Mouse (Mus musculus) E14TG2a.4 (cell line): ENCODE data around the gene Amh.
A peak's percentile ranks its signal among the peaks of the same experiment; 100 is the strongest.

Experiments used
- H3K27me3 ChIP-seq: 2 replicates; pipeline ENCODE4 v1.6.1; 2014; ENCODE audit warnings: low read length, control low read depth; ENCODE audit not compliant: insufficient read depth
- H3K36me3 ChIP-seq: 2 replicates; pipeline ENCODE4 v1.6.1; 2014; ENCODE audit warnings: low read length, control low read depth; ENCODE audit not compliant: insufficient read depth
- H3K4me1 ChIP-seq: replicated peaks from 2 replicates; pipeline ENCODE4 v1.6.1; 2014; ENCODE audit warnings: low read depth, low read length, control low read depth
- H3K4me3 ChIP-seq: replicated peaks from 2 replicates; pipeline ENCODE4 v1.5.1; 2014; ENCODE audit warnings: mild to moderate bottlenecking, low read length
- H3K9me3 ChIP-seq: 2 replicates; pipeline ENCODE4 v1.6.1; 2014; ENCODE audit warnings: low read length, control low read depth
- CTCF ChIP-seq: conservative IDR thresholded peaks from 2 replicates; pipeline ENCODE4 v1.5.1; 2014; ENCODE audit warnings: low read length
- NANOG ChIP-seq: IDR thresholded peaks from 2 replicates; pipeline ENCODE4 v1.6.1; 2014; ENCODE audit warnings: borderline replicate concordance, low read length, mixed read lengths
- POU5F1 ChIP-seq: IDR thresholded peaks from 2 replicates; pipeline ENCODE4 v1.6.1; 2014; ENCODE audit warnings: low read length, borderline replicate concordance

The Amh gene

GRCm38 (mm10) chr10:80837827-80838226 lies 32.8 kb downstream of the Amh start:
- TF ChIP-seq NANOG: no peak
- no peak for TF ChIP-seq CTCF
- TF ChIP-seq POU5F1: no peak
- Histone ChIP-seq H3K4me3 (no peak overlapping the region), H3K9me3 (no peaks in the 10 kb centered on the region), H3K36me3 (no peaks in the 10 kb centered on the region), H3K4me1 (peaks cover 77% of the 10 kb centered on the region), H3K27me3 (peaks cover 91% of the 10 kb centered on the region)

DNA sequence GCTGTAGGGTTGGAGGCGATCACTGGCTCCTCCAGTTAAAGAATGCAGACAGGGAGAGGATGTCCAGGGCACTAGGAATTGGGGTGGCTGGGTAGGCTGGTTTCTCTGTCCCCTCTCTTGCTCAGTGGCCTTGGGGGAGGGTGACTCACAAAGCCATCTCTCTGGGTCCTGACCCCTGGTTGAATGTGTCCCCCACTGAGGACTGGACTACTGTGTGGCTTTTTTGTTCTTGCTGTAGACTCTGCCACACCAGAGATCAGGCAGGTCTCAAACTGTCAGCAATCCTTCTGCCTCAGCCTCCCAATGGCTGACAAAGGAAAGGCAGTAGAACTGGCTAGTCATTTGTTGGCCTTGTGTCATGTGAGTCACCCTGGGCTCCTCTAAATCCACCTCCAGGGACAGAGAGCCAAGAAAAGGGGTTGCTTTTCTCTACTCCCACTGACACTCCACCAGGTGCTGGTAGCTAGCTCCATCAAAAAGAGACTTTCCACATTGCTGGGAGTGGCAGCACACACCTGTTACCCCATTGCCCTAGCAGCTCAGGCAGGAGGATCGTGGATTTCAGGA lies 33.4 kb downstream of the Amh start:
- peaks cover 83% of the 10 kb centered on the region for H3K4me1 ChIP-seq
- peaks cover 91% of the 10 kb centered on the region for H3K27me3 ChIP-seq
- no peak for TF ChIP-seq CTCF
- no peak for TF ChIP-seq NANOG
- no peak for TF ChIP-seq POU5F1
- no peak overlapping the region for H3K4me3 ChIP-seq
- no peaks in the 10 kb centered on the region for H3K9me3 ChIP-seq
- no peaks in the 10 kb centered on the region for H3K36me3 ChIP-seq

GRCm38 (mm10) chr10:80839848-80840247 lies 34.8 kb downstream of the Amh start:
- Histone ChIP-seq H3K27me3 (peaks cover 90% of the 10 kb centered on the region), H3K4me1 (peaks cover 88% of the 10 kb centered on the region), H3K36me3 (no peaks in the 10 kb centered on the region), H3K9me3 (no peaks in the 10 kb centered on the region), H3K4me3 (no peak overlapping the region)
- TF ChIP-seq CTCF (no peak), NANOG (no peak), POU5F1 (no peak)

- H3K27me3 ChIP-seq: peaks cover 89% of the 10 kb centered on the region
- TF ChIP-seq POU5F1: no peak
- TF ChIP-seq NANOG: no peak
- no peak overlapping the region for H3K4me3 ChIP-seq
- no peaks in the 10 kb centered on the region for H3K36me3 ChIP-seq
- peaks cover 78% of the 10 kb centered on the region for H3K4me1 ChIP-seq
- no peaks in the 10 kb centered on the region for H3K9me3 ChIP-seq
Observed at GRCm38 (mm10) chr10:80841685-80842084, 36.6 kb downstream of the Amh start.

DNA sequence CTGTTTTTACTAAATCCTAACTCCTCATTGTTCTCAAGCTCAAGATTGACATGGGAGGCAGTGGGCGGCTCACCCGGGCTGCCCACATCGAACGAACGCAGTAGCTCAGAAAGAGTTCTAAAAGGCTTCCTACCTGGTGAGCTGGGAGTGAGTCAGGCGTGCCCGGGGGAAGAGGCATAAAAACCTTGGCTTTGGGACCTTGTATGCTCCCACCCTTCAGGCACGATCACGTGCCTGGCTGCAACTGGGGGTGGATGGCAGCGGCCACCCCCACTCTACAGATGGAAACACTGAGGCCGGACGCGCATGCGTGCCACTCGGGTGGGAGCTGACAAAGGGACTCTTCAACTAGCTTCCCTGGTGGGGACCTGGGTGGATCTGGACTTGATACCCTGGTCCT lies 37.3 kb downstream of the Amh start:
- peaks cover 84% of the 10 kb centered on the region for H3K27me3 ChIP-seq
- no peaks in the 10 kb centered on the region for H3K36me3 ChIP-seq
- H3K4me1 ChIP-seq: peaks cover 72% of the 10 kb centered on the region
- H3K9me3 ChIP-seq: no peaks in the 10 kb centered on the region
- TF ChIP-seq POU5F1 (no peak), CTCF (no peak), NANOG (no peak)
- H3K4me3 ChIP-seq: no peak overlapping the region

DNA sequence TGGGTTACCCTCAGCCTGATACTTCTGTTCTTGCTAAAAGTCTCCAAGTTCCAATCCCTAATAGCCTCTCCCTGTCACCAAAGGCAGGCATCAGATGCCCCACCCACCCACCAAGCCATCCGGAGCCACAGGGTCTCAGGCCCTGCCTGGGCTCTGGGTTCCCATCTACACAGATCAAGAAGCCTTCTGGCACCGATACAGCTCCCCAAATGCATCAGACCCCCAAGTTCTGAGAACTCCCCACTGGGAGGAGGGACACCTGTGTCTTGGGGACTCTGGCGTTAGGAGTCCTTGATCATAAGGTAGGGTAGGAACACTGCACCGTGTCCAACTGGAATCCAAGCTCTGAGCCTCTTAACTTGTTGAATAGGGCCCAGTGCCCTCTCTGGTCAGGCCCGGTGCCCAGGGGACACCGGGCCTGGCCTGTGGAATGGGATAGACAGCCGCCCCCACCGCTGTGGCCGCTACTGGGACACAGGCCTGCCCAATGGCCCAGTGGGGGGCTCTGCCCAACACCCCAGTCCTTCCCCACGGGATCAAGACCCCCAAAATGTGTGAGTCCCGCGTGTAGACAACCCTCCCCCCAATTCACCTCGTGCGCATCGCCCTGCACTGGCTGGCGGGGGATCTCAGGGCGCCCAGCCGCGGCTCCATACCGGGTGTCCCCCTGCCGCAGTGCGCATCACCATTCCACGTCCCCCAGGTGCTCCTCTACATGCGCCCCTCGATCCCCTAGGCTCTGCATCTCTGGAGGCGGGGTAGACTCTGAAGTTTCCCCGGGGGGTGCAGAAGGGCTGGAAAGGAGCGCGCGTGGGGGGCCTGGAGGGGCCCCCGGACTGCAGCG lies 38.3 kb downstream of the Amh start:
- TF ChIP-seq CTCF (no peak), NANOG (no peak), POU5F1 (no peak)
- Histone ChIP-seq H3K4me1 (peaks cover 67% of the 10 kb centered on the region), H3K36me3 (no peaks in the 10 kb centered on the region), H3K4me3 (peak overlapping the region; percentile 80), H3K27me3 (peaks cover 74% of the 10 kb centered on the region), H3K9me3 (no peaks in the 10 kb centered on the region)

DNA sequence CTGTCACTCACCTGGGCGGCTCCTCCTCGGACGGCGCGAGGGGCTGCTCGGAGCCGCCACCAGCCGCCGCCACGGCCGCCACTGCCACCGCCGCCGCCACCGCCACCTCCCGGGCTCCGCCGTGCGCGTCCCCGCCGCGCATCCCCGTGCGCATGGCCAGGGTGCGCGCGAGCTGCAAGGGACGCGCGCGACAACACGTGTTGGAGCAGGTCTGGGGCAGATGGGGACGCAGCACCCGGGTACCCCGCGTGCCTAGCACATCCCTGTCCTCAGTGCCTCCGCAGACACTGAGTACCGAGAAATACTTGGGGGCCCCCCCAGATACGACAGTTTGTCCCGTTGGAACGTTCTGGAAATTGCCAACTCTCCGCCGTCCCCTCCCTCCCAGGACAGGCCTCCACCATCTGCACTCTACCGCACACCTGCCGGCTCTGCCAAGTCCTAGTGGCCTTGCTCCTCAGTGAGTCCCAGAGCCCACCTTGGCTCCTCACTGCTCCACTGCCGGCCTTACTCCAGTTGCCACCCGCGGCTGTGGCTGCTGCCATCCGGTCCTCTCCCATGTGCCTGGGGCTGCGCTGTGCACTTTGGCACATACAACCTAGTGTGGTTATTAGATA lies 39.0 kb downstream of the Amh start, which contains the start of gene Lingo3:
Gene Lingo3 (minus strand): TSS at position 109 of the 617 bp plus-strand sequence.
- Histone ChIP-seq H3K9me3 (no peaks in the 10 kb centered on the region), H3K4me3 (peak within 1 kb of the TSS; percentile 80), H3K27me3 (peaks cover 70% of the 10 kb centered on the region), H3K36me3 (no peaks in the 10 kb centered on the region), H3K4me1 (peaks cover 68% of the 10 kb centered on the region)
- no peak for TF ChIP-seq NANOG
- no peak for TF ChIP-seq CTCF
- TF ChIP-seq POU5F1: no peak

DNA sequence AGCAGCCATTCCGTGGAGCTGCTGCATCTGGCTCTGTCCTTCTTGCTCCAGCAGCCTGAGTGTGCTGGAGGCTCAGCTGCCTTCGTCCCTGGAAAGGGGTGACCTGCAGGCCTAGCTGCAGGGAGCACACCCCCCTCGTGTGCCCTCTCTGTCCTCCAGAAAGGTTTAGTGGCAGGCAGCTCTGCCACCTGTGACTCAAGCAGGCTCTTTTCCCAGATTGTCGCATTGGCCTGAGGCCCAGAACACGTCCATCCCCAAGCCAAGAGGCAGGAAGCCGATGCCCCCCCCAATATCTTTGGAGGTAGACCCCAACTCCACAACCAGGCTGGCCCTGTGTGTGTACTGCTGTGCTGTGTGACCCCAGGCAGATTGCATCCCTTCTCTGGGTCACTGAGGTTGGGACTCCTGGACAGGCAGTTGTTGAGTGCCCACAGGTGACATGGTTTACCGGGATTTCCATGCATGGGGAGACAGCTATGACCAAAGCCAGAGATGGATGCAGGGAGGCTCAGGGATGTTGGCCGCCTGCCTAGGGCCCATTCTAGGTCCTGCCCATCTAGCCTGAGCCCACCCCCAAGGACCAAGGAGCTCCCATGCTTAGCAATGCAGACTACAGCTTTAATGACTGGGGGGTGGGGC lies 40.1 kb downstream of the Amh start:
- H3K36me3 ChIP-seq: peaks cover 3% of the 10 kb centered on the region; the same call in 1 of the 2 replicates
- no peaks in the 10 kb centered on the region for H3K9me3 ChIP-seq
- TF ChIP-seq POU5F1 (no peak), NANOG (no peak), CTCF (no peak)
- peaks cover 64% of the 10 kb centered on the region for H3K27me3 ChIP-seq
- no peak overlapping the region for H3K4me3 ChIP-seq
- H3K4me1 ChIP-seq: peaks cover 68% of the 10 kb centered on the region
